Mouse (Mus musculus) heart, postnatal 0 days (tissue): ENCODE results near the gene Dkk2.

Experiments used
- CTCF ChIP-seq: IDR thresholded peaks from 2 replicates; pipeline ENCODE4 v1.5.1; 2016; ENCODE audit warnings: antibody characterized with exemption, control low read depth, low read depth
- EP300 ChIP-seq: IDR thresholded peaks from 2 replicates; pipeline ENCODE4 v1.6.1; 2016; ENCODE audit warnings: antibody characterized with exemption, low read depth

DNA sequence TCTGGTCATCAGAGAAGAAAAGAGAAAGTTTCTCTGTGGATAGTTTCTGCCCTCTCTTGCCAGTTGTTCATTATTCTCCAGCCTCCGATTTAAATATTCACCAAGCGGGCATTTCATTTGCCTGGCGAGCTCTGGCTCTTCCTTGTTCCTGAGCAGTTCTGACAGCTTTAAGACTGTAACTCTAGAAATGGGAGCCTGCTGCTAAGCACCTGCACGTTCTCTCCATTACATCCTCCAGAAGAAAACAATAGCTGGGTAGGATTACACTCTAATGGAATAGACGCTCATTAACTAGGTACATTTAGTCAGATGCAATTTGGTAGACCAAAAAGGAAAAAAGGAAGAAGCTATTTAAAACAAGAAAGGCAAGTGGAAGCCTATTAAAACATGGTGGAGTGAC lies 36.3 kb downstream of the Dkk2 start:
- TF ChIP-seq CTCF (no peak), EP300 (no peak)
